Mouse (Mus musculus) heart, embryonic 14.5 days (tissue): ENCODE data around the gene Olfr981. TPM values are rescaled to one million over a fixed set of nuclear protein-coding genes. Genes with fewer than 3 reads are reported as not detected.

Experiments
- polyA plus RNA-seq: library from polyadenylated mRNA; unstranded; fragments of >200 nt; fragmentation: Nextera tagmentation; extraction: Ambion mirVana; gene quantifications from 2 replicates; pipeline ENCODE4 v1.2.1, GENCODE M21; 2014

Gene Olfr981
- polyA plus RNA-seq, 1 experiment from 2014 or later = not detected

Other genes with a start within 250 kb of the Olfr981 start
- gene Olfr968, start 238.2 kb upstream of the Olfr981 start, polyA plus RNA-seq = not detected in 2 replicates
- gene Olfr969, start 230.5 kb upstream of the Olfr981 start, polyA plus RNA-seq = not detected in 2 replicates
- gene Olfr970, start 212.6 kb upstream of the Olfr981 start, polyA plus RNA-seq = not detected in 2 replicates
- gene Olfr971, start 184.6 kb upstream of the Olfr981 start, polyA plus RNA-seq = not detected in 2 replicates
- not detected in 2 replicates for gene Olfr972, start 155.0 kb upstream of the Olfr981 start, polyA plus RNA-seq
- gene Olfr229, start 114.1 kb upstream of the Olfr981 start, polyA plus RNA-seq = not detected in 2 replicates
- not detected in 2 replicates for gene Olfr974, start 84.0 kb upstream of the Olfr981 start, polyA plus RNA-seq
- gene Olfr975, start 69.4 kb upstream of the Olfr981 start, polyA plus RNA-seq = not detected in 2 replicates
- not detected in 2 replicates for gene Olfr976, start 60.3 kb upstream of the Olfr981 start, polyA plus RNA-seq
- gene Olfr978, start 29.4 kb upstream of the Olfr981 start, polyA plus RNA-seq = not detected in 2 replicates
- not detected in 2 replicates for gene Olfr979, start 18.0 kb upstream of the Olfr981 start, polyA plus RNA-seq
- gene Olfr980, start 11.9 kb upstream of the Olfr981 start, polyA plus RNA-seq = not detected in 2 replicates
- gene Olfr982, start 52.4 kb downstream of the Olfr981 start, polyA plus RNA-seq = not detected in 2 replicates
- gene Olfr983, start 72.1 kb downstream of the Olfr981 start, polyA plus RNA-seq = not detected in 2 replicates
- gene Olfr984, start 92.7 kb downstream of the Olfr981 start, polyA plus RNA-seq = not detected in 2 replicates
- gene Olfr985, start 108.7 kb downstream of the Olfr981 start, polyA plus RNA-seq = not detected in 2 replicates
- gene Tmem225, start 126.7 kb downstream of the Olfr981 start, polyA plus RNA-seq = not detected in 2 replicates
- gene Olfr986, start 159.5 kb downstream of the Olfr981 start, polyA plus RNA-seq = not detected in 2 replicates
- gene Zfp202, start 170.9 kb downstream of the Olfr981 start, polyA plus RNA-seq = 3.3 TPM in 2 replicates
- 0.65 and 1.5 TPM in 2 replicates for gene Scn3b, start 247.8 kb downstream of the Olfr981 start, polyA plus RNA-seq